Mouse (Mus musculus): Measurements from ENCODE around the gene Ttc41. TPM values are rescaled to one million over a fixed set of nuclear protein-coding genes. Genes with fewer than 3 reads are reported as not detected.
"Not testable (repeated sequence)": the region's sequence is repeated elsewhere in the genome, so short reads cannot be mapped to it uniquely, and the experiment has no call there.

Gene Ttc41
- 1 to 10 TPM; 1.2 to 1.7 TPM for total RNA-seq (2021)

DNA sequence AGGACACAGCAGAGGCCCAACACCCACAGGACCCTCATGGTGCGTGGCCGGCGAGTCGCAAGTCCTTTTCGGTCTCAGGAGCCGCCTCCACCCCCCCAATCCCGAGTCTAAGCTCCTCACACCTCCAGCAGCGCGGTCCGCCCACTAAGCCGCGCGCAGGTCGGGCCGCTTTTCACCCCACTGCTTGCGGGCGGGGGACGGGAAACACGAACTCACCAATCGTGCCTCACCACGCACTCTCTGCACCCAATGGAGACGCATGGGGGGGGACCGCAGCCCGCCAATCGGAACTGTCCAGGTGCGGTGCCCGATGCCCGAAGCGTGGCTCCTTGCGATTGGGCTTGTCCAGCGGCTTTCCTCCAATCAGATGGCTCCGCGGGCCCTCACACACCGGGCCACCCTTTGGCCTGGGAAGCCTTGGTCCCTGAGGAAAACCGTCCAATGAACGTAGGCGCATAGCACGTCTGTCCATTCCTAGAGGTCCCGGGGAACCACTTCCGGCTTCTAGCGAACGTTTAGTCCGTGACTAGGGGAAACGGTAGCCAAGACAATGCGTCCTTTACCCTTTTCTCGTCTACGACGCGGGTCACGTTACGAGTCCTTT is at the start of gene Ttc41, which contains the start of gene Hsp90b1:
Gene Ttc41, plus strand, starts transcription at position 494 of the 604 bp plus-strand sequence.
Gene Hsp90b1, minus strand, starts transcription at position 192 of the 604 bp plus-strand sequence.
- intact Hi-C loops (cut with DNase I), result loop anchor here (2.0 to 10.0 kb wide), 2 partner anchors 21 to 119 kb away; no protein-coding TSS in a partner anchor
- DNase-seq (ENCODE audit: low spot score in 2 of 2), result peak; percentile 99 to 100

GRCm38 (mm10) chr10:86670550-86670949 is 35.1 kb upstream of the Ttc41 start:
- DNase-seq (ENCODE audit: low spot score in 2 of 2); intact Hi-C loops (cut with DNase I): not testable (repeated sequence)

DNA sequence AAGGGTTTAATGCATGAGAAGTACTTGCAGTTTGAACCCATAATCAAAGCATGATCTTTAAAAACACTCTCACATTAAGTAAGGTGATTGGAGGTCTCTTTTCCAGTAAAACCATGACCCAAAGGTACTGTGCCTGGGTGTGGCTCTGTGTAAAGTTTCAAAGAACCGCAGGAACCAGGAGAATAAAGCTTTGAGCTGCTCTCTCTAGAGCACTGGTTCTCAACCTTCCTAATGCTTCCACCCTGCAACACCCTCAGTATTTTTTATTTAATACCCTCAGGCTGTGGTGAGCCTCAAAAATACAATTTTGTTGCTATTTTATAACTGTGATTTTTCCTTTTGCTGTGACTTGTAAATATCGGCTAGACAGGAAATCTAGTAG is 20.8 kb upstream of the Ttc41 start:
- intact Hi-C loops (cut with DNase I), result loop anchor here (2.0 kb wide), 1 partner anchor 20 kb away; the partner anchor contains the start of genes Hsp90b1 and Ttc41
- DNase-seq (ENCODE audit: low spot score in 2 of 2), result not testable (repeated sequence)

DNA sequence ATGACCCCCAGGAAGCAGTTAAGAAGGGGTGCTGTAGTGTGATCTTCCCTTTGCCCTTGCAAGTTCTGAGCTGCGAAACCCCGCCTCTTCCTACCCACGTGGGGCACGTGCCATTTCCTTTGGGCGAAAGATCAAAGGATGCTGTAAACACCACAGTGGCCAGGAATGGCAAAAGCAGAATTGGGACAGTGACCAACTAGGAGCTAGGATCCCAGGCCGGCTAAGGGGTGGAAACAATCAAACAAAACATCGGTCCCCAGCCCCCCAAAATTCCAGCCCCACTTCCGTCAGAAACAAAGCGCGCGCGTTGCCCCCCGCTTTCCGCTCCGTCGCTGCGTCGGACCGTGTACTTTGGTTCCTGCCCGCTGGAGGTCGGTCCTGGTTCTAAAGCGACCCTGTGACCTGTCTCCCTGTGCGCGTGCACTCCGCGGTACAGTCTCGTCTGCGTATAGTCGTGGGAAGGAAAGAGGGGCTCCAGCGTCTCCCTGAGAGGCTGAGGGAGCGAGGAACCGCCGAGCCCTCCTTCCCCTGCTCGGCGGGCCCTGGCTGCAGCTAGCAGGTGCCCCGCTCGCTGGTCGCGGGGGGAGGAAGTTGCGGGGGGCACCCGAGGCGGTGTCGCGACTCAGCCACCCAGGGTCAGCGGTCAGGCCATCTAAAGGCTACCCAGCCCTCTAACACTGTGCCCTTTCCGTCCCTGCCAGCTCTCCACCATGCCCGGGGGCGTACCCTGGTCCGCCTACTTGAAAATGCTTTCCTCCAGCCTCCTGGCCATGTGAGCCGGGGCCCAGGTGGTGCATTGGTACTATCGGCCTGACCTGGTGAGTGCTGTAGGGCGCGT is 20.2 kb upstream of the Ttc41 start:
- peak; percentile 77 to 83 for DNase-seq (ENCODE audit: low spot score in 2 of 2)
- intact Hi-C loops (cut with DNase I), result loop anchor here (2.0 kb wide), 1 partner anchor 19 kb away; the partner anchor contains the start of genes Hsp90b1 and Ttc41

GRCm38 (mm10) chr10:86686017-86686360 is 19.6 kb upstream of the Ttc41 start:
- DNase-seq (ENCODE audit: low spot score in 2 of 2); intact Hi-C loops (cut with DNase I): not testable (repeated sequence)

DNA sequence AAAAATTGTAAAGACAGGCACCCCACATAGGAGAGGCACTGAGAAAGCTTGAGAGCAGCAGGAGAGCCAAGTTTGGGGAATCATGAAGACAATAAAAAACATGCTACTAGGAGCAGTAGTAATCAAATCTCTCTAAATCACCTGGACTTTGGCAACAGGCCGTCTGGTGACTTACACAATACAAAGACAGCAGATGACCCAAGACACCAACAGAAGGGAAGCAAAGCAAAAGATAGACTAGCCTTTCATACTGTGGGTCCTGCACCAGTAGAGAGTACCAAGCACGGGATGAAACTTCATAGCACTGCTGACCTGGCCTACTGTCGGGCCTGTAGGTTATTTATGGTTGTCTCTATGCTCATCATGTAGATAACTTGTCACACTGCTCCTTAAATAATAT is 5.4 kb upstream of the Ttc41 start:
- intact Hi-C loops (cut with DNase I), result loop anchor here (10.0 kb wide), 1 partner anchor 125 kb away; no protein-coding TSS in a partner anchor
- no peak for DNase-seq (ENCODE audit: low spot score in 2 of 2)

GRCm38 (mm10) chr10:86700973-86701372 is 4.6 kb upstream of the Ttc41 start:
- intact Hi-C loops (cut with DNase I), result loop anchor here (10.0 kb wide), 1 partner anchor 124 kb away; no protein-coding TSS in a partner anchor

GRCm38 (mm10) chr10:86702312-86702920 is 3.2 kb upstream of the Ttc41 start:
- intact Hi-C loops (cut with DNase I), result loop anchor here (10.0 kb wide), 1 partner anchor 122 kb away; no protein-coding TSS in a partner anchor
- no peak for DNase-seq (ENCODE audit: low spot score in 2 of 2)

More at GRCm38 (mm10) chr10:86700973-86701372, 4.6 kb upstream of the Ttc41 start:
- DNase-seq (ENCODE audit: low spot score in 2 of 2), result no peak

DNA sequence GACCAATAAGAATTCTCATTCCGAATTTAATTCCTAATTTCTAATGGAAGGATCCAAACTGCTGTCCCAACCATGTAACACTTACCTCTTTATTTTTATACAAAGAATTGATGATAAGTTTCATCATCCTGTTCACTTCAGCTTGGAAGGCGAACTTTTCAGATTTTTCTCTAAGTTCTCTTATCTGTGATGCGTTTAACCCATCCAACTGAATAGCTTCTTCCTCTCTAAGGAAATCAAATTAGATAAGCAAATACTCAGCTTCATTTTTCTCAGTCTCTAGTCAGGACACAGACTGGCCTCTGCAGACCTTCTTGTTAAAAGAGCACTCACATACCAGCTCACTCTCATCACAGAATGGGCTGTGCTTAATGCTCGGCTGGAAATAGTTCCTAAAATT is 2.2 kb upstream of the Ttc41 start:
- intact Hi-C loops (cut with DNase I), result loop anchor here (10.0 kb wide), 1 partner anchor 121 kb away; no protein-coding TSS in a partner anchor
- DNase-seq (ENCODE audit: low spot score in 2 of 2), result no peak

- no peak for DNase-seq (ENCODE audit: low spot score in 2 of 2)
- intact Hi-C loops (cut with DNase I), result loop anchor here (2.0 to 10.0 kb wide), 2 partner anchors 19 to 121 kb away; no protein-coding TSS in a partner anchor
Measured at GRCm38 (mm10) chr10:86704141-86704540, 1.5 kb upstream of the Ttc41 start.

DNA sequence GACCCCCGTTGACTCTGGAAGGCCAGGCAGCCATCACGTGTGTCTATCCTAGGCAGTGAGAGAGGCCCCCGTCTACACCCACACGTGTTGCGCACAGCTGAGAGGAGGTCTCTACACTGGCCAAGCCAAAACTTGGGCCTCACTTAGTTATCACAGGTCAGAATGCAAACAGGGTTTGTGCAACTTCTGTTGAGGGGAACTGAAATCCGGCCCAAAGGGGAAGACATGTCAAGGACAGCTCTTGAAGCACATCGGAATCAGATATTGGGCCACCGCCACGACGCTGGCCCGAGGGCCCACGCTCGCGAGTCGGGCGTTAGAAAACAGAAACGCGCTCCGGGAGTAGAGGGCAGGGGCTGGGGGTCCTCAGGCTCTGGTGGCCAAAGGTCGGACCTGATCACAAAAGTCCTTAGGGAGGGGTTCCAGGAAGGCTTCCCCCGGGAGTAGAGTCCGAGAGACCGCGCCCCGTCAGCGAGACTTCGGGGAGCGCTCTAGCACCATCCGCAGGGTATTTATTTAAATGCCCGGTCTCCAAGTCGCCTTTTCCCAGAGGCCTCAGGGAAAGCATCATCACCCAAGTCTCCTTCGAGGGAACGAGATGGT is 921 bp upstream of the Ttc41 start:
- DNase-seq (ENCODE audit: low spot score in 2 of 2), result peak in 1 of 2 experiments; percentile 29
- intact Hi-C loops (cut with DNase I), result loop anchor here (2.0 to 10.0 kb wide), 2 partner anchors 20 to 120 kb away; no protein-coding TSS in a partner anchor

DNA sequence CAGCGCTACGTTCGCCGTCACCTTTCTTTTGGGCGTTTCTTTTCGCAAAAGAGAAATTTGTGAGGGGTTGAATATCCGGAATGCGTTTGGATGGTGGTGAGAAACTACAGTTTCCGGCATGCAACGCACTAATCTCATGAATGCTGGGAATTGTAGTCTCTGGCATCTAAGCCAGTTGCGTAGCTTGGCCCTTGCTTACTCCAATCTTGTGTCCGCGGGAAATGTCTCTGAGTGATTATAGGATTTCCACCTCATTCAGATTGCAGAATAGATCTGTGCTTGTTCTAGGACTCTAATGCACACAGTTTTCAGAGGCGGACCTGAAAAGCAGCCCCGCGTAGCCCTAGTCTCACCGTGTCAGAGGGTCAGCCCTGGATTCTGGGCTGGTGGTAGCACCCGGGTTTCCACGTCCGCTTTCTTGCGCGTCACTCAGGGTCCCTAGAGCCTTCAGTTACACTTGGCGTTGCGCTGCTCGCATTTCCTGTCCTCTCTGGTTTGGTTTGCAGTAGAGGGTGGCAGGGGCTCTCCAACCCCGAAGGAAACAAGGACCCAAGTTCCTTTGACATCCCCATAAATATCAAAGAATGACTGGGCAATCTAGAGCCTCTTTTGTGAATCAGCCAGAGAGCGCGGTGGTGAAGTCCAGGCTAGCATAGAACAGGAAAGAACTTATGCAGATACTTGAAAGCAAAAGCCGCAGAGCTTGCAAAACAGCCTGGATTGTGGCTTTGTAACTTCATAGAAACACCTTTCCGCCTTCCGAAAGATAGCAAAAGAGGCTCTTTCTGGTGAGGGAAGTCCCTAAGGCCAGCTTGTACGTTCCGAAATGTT is 526 bp downstream of the Ttc41 start:
- DNase-seq (ENCODE audit: low spot score in 2 of 2), result no peak
- intact Hi-C loops (cut with DNase I), result loop anchor here (1.0 to 10.0 kb wide), 4 partner anchors 21 to 119 kb away; no protein-coding TSS in a partner anchor

DNA sequence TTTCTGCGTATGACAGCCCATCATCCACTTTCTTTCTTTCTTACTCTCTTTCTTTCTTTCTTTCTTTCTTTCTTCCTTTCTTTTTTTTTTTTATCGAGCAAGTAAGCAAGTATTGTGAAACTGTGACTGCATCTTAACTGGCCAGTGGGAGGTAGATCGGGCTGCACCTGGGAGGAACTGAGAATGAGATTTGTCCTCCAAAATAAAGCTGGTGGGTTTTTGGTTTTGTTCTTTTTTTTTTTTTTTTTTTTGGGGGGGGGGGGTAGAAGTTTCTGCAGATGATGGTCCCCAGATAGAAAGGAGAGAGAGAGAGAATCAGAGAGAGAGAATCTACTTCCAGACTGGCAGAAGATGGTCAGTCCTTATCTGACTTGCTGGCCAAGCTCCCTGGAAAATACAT is 1.5 kb downstream of the Ttc41 start:
- intact Hi-C loops (cut with DNase I), result loop anchor here (10.0 kb wide), 1 partner anchor 118 kb away; no protein-coding TSS in a partner anchor
- no peak for DNase-seq (ENCODE audit: low spot score in 2 of 2)

- no peak for DNase-seq (ENCODE audit: low spot score in 2 of 2)
- intact Hi-C loops (cut with DNase I), result no loop called here
Measured at GRCm38 (mm10) chr10:86712156-86712555, 6.5 kb downstream of the Ttc41 start.

GRCm38 (mm10) chr10:86727548-86727980 is 22.0 kb downstream of the Ttc41 start:
- intact Hi-C loops (cut with DNase I), result no loop called here

DNA sequence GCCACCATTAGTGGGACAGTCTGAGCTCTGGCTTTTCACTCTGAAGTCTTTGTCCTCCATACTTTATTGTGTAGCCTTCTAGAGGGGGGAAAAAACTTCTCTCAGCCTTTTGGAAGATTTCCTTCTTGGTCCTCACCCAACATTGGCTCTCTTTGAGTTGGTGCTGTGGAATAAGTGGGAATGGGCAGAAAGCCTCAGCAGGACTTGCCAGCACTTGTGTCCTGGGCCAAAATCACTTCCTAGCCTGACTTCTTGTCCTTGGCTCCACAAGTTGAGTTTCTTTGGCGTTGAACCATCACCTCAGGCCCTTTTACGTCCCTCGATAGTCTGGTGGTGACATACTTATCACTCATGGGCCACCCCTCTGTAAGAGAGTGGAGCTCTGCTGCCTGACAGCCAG is 22.6 kb downstream of the Ttc41 start:
- DNase-seq (ENCODE audit: low spot score in 2 of 2), result peak in 1 of 2 experiments; percentile 10
- intact Hi-C loops (cut with DNase I), result no loop called here

More at GRCm38 (mm10) chr10:86727548-86727980, 22.0 kb downstream of the Ttc41 start:
- DNase-seq (ENCODE audit: low spot score in 2 of 2), result peak; percentile 19 to 40

DNA sequence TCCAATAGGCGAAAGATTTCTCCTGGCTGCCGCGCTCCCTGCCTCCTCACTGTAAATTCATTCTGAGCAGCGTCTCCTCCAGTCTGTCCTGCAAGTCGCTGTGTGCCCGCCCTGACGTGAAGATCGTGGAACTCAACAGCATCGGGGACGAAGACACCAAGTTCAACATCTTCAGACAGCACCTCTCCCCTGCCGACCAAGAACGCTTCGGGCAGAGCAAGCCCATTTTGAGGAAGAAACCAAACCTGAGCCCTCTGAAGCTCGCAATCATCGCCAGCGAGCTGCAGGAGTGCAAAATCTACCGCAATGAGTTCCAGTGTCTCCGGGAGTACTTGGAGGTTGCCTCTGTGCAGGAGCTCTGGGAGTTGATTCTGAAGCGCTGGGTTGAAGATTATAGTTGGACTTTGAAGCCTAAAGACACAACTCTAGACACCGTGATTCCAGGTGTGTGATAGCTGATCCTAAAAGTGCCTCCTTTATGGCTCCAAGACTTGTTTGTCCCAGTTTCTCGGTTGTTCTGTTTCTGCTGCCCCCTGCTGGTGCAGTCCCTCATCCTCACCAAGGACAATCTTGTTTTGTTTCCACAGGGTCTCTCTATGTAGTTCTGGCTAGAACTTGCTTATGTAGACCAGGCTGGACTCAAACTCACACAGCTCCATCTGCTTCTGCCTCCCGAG is 25.4 kb downstream of the Ttc41 start:
- DNase-seq (ENCODE audit: low spot score in 2 of 2), result peak; percentile 80 to 86
- intact Hi-C loops (cut with DNase I), result loop anchor here (1.0 to 5.0 kb wide), 3 partner anchors 25 to 258 kb away; no protein-coding TSS in a partner anchor

DNA sequence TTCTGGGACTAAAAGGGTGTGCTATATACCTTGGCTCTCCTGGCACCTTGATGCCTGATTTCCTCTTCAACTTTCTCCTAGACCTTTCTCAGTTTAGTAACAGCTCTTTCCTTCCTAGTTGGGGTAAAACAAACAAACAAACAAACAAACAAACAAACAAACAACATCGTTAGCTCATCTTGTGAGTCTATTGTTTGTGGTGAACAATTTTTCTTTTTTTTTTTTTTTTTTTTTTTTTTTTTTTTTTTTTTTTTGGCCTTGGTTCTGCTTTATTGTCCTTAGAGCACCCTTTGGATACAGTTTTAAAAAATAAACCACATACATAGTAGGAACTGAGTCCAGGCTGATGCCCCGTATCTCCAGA is 25.9 kb downstream of the Ttc41 start:
- intact Hi-C loops (cut with DNase I), result loop anchor here (1.0 to 5.0 kb wide), 3 partner anchors 25 to 259 kb away; no protein-coding TSS in a partner anchor
- DNase-seq (ENCODE audit: low spot score in 2 of 2), result no peak

Measured in left cerebral cortex, postnatal 25 days (tissue).